Mouse (Mus musculus) heart, postnatal 14 days (tissue): ENCODE measurements at regions not wholly inside any gene's neighbourhood (a gene's known extent, or its start where the extent isn't known, plus 50 kb on each side); places are given as distances from the start of the nearest gene placed in this dataset.

Experiments used
- DNase-seq, 2 experiments: peaks; one replicate each; pipeline ENCODE4 v3.0.0; 2021 to 2022
- intact Hi-C: fragments of 180-260 bp; cut with DNase I; formaldehyde crosslinking; loops from one replicate; pipeline ENCODE4 v1.15.1; 2025

GRCm38 (mm10) chr1:122607309-122607708, 1039.5 kb upstream of the Ddx18 start:
- DNase-seq = no peak
- intact Hi-C loops = no loop called here

GRCm38 (mm10) chr1:122575954-122576353, 1008.2 kb upstream of the Ddx18 start:
- intact Hi-C loops = no loop called here
- no peak for DNase-seq

- intact Hi-C loops = no loop called here
- no peak for DNase-seq
Observed at GRCm38 (mm10) chr1:122551596-122551995, 983.8 kb upstream of the Ddx18 start.

- intact Hi-C loops = no loop called here
Observed at GRCm38 (mm10) chr1:122509580-122509979, 941.8 kb upstream of the Ddx18 start.

GRCm38 (mm10) chr1:122501707-122502106, 933.9 kb upstream of the Ddx18 start:
- intact Hi-C loops = no loop called here
- no peak for DNase-seq

More at GRCm38 (mm10) chr1:122509580-122509979, 941.8 kb upstream of the Ddx18 start:
- no peak for DNase-seq

GRCm38 (mm10) chr1:122478003-122478402, 910.2 kb upstream of the Ddx18 start:
- no peak for DNase-seq
- intact Hi-C loops = no loop called here

GRCm38 (mm10) chr1:122463931-122464330, 896.1 kb upstream of the Ddx18 start:
- intact Hi-C loops = no loop called here
- no peak for DNase-seq

- intact Hi-C loops = no loop called here
- DNase-seq = no peak
Observed at GRCm38 (mm10) chr1:122459056-122459455, 891.3 kb upstream of the Ddx18 start.

- intact Hi-C loops = no loop called here
- DNase-seq = no peak
Observed at GRCm38 (mm10) chr1:122454881-122455280, 887.1 kb upstream of the Ddx18 start.

GRCm38 (mm10) chr1:122453617-122454016, 885.8 kb upstream of the Ddx18 start:
- no peak for DNase-seq
- intact Hi-C loops = no loop called here

- no peak for DNase-seq
- intact Hi-C loops = no loop called here
Observed at GRCm38 (mm10) chr1:122439358-122439757, 871.6 kb upstream of the Ddx18 start.

- intact Hi-C loops = no loop called here
- DNase-seq = no peak
Observed at GRCm38 (mm10) chr1:122423503-122423902, 855.7 kb upstream of the Ddx18 start.

GRCm38 (mm10) chr1:122396342-122396741, 828.6 kb upstream of the Ddx18 start:
- intact Hi-C loops = no loop called here
- no peak for DNase-seq

- intact Hi-C loops = no loop called here
Observed at GRCm38 (mm10) chr1:122393660-122394355, 826.0 kb upstream of the Ddx18 start.

GRCm38 (mm10) chr1:122357015-122357414, 789.2 kb upstream of the Ddx18 start:
- intact Hi-C loops = no loop called here
- DNase-seq = peak; percentile 97 to 100

More at GRCm38 (mm10) chr1:122393660-122394355, 826.0 kb upstream of the Ddx18 start:
- no peak for DNase-seq

GRCm38 (mm10) chr1:122351530-122351929, 783.7 kb upstream of the Ddx18 start:
- intact Hi-C loops = no loop called here
- DNase-seq = no peak

GRCm38 (mm10) chr1:122333267-122333666, 765.5 kb upstream of the Ddx18 start:
- intact Hi-C loops = no loop called here
- DNase-seq = no peak

- DNase-seq = no peak
- intact Hi-C loops = no loop called here
Observed at GRCm38 (mm10) chr1:122328276-122328675, 760.5 kb upstream of the Ddx18 start.
